Mouse (Mus musculus): ENCODE measurements around the gene Btd. TPM values are rescaled to one million over a fixed set of nuclear protein-coding genes. Genes with fewer than 3 reads are reported as not detected.
A peak's percentile ranks its signal among the peaks of the same experiment; 100 is the strongest.

Gene Btd
- total RNA-seq, 2 experiments from 2014 or later, result 16.9 to 19.1 TPM

DNA sequence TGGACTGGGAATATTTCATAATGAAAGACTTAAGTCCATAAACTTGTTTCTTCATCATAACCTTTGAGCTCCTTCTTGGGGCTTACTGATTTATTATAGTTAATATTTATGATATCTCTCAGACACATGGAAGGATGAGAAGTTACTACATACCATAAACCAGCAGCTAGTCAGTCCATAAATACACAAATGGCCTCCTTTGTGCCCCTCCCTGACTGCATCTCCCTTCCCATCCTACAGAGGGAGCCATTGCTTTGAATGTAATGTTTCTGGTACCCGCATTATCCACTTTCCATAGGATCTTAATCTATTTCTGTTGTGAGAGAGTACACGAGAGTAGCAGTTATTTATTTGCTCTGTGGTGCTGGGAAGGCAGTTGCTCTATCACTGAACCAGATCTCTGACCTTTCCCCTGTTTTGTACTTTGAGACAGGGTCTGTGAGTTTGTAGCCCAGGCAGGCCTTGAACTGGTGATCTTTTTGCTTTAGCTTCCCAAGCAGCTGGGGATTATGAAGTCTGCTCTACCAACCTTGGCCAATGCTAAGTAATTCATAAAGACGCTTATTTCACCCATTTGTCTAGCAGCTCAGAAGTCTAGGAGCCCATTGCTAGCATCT lies 4.2 kb downstream of the Btd start:
- no peak for DNase-seq (ENCODE audit: low spot score in 2 of 2)

DNA sequence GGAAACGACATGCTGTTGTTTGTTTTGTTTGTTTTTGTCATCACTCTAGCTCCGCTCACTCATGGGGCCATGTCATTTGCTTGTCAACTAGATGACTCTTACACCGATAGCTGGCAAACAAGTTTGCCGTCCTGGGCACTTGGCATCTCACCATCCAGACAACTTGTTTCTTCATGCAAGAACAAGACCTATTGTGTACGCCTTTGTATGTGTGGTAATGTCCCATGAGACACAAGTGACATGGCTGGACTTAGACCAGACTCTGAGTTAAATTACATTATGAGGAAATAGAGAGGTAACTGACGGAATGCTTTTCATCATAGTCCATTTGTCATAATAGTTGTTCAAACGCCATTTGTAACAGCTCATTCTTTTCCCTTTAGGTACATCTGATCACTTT lies 5.1 kb downstream of the Btd start:
- DNase-seq (ENCODE audit: low spot score in 2 of 2), result no peak

DNA sequence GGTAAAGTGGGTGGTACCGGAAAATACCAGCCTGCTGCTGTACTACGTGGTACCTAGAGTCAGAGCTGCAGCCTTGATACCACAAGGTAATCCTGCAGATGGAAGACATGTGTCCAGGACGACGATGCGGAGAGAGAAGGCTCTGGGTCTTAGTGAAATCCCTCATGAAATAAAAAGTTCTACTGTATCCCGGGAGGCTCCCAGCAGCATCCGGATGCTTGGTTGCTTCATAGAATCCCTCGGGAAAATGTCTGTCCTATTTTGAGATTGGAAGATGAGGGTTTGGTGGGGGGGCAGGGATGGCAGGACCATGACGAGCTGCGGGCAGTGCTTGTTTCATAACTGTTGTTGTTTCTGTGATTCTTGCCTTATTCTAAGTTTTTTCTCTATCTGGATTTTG lies 7.2 kb downstream of the Btd start:
- no peak for DNase-seq (ENCODE audit: low spot score in 2 of 2)

DNA sequence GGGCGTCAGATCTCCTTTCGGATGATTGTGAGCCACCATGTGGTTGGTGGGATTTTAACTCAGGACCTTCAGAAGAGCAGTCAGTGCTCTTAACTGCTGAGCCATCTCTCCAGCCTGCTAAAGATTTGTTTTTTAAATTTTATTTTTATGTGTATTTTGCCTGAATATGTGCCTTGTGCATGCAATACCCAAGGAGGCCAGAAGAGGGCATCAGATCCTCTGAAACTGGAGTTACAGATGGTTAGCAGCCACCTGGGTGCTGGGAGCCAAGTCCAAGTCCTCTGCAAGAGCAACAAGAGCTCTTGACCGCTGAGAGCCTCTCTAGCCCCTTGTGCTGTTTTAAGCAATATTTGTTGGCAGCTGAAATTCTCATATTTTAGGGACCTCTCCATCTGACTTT lies 9.5 kb downstream of the Btd start:
- DNase-seq (ENCODE audit: low spot score in 2 of 2), result no peak

DNA sequence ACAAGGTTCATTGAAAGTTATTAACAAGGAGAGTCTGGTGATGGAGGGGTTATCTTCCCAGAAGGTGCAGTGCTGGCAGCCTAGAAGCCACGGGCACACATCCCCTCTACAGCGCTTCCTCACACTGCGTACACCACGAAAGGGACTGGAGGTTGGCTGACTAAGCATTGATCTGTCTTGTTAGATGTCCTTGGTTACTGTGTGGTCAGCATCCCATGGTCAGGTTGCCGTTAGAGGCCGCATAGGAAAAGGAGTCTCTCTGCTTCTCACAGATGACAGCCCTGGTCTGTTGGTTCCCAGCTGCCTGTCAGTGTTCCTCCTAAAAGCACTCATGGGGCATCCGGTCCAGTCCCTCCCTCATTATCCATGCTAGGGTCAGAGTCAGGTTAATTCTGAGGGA lies 10.4 kb downstream of the Btd start:
- DNase-seq (ENCODE audit: low spot score in 2 of 2), result no peak

DNA sequence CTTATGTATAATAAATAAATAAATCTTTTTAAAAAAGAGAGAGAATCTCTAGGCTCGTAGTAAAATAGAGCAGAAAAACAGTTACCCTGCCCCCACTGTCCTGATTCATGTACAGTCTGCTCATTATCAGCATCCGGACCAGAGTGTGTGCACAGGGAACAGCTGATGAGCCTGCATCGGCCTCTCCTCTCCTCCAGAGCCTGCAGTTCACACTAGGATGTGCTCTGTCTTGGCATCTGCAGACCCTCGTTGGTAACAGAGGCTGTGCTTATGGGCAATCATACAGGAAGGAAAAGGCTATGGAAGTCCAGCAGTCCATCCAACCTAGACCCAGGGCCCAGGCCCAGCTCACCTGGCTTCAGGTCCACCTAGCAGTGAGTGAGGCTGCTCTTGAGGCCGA lies 11.3 kb downstream of the Btd start:
- DNase-seq (ENCODE audit: low spot score in 2 of 2), result no peak

DNA sequence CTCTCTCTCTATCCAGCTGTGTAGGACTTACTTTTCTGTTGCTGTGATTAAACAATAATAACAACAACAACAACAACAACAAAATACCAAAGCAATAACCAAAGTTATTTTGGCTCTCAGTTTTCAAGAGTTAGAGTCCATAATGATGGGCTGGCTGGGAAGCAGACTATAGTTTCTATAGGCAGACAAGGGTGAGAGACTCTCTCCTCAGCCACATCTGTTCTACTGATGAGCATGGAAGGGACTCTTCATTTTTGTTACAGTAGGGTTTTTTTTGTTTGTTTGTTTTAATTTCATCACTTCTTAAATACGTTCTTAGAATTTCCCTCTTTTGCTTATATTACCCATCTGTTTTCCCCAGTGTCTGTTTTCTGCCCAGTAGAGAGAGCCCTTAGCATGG lies 11.8 kb downstream of the Btd start:
- DNase-seq (ENCODE audit: low spot score in 2 of 2), result no peak

DNA sequence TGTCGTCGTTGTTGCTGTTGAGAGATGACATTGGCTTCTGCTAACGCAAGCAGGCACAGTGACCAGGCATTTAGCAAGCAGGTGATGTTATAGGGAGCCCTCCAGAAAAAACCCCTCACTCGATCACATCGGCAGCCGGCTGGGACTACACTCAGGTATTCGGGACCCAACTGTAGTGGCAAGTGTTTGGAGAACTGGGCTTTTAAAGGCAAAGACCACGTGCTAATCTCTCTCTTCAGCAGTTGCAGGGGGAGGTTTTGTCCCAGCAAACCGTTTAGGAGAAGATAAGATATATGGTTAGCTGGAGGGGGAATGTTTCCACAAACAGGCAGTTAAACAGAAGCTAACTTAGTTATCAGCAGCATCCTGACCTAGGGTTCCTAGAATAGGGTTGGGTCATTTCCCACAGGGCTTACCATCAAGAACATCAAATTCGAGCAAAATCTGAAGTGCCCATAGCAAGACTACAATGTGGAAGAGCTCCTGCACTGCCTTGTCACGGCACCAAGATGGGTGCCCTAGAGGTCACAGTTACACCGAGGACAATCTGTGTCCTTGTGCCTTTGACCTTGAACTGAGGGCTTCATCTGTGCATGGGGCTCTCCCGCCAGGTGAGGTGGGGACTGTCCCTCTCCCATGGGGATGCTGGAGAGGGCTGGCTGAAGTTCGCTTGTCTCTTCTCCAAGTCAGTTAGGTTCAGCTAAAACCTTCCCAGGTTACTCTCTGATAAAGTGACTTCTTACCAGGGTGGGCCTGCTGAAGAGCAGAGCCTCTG lies 12.5 kb downstream of the Btd start:
- DNase-seq (ENCODE audit: low spot score in 2 of 2), result no peak

DNA sequence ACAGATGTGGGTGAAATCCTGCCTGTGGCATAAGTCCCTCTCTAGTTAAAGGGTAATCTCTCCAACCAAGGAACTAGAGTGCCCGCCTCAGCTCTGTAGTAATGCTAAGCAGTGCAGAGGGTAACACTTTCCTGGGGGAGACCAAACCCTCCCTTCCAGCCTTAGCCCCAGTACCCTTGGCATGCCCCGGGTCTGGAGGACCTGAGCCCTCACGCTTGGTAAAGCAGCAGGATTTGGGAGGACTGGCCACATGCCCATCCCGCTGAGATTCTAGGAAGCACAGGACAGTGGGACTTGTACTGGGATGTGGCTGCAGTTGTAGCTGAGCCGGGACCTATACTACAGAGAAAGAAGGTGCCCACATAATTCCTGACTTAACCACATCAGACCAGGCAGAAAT lies 14.0 kb downstream of the Btd start:
- no peak for DNase-seq (ENCODE audit: low spot score in 2 of 2)

DNA sequence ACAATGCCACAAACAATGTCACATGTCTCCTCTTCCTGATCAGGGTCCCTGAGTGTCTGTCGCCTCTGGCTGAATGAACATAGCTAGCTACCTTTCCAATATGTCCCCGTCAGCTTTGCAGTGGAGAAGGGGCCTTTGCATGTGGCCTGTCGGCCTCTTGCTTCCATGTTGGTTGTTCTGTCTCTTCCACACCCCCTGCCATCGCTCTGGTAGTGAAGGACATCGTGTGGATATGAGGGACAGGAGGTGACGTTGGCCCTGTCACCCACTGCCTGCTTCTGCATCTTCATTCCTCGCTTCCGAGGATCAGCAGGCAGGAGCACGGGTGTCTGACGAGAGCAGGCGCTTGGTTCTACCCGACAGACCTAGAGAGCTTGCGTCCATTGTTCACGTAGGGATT lies 14.6 kb downstream of the Btd start:
- DNase-seq (ENCODE audit: low spot score in 2 of 2), result no peak

DNA sequence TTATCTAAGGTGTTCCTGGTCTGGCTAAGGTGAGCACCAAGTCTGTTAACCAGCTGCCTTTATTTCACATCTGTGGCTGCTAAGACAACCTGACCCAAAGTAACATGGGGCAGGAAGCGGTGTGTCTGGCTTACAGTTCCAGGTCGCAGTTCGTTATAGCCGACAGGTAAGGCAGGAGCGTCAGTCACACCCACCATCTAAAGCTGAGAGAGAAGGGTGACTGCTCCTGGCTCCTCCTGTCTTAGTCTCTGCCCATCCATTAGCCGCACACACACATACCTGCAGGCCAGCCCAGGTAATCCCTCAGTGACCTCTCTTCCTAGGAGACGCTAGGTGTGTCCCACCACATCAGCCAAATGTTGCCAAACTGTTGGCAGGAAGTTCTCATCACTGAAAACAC lies 15.6 kb downstream of the Btd start:
- DNase-seq (ENCODE audit: low spot score in 2 of 2), result no peak

DNA sequence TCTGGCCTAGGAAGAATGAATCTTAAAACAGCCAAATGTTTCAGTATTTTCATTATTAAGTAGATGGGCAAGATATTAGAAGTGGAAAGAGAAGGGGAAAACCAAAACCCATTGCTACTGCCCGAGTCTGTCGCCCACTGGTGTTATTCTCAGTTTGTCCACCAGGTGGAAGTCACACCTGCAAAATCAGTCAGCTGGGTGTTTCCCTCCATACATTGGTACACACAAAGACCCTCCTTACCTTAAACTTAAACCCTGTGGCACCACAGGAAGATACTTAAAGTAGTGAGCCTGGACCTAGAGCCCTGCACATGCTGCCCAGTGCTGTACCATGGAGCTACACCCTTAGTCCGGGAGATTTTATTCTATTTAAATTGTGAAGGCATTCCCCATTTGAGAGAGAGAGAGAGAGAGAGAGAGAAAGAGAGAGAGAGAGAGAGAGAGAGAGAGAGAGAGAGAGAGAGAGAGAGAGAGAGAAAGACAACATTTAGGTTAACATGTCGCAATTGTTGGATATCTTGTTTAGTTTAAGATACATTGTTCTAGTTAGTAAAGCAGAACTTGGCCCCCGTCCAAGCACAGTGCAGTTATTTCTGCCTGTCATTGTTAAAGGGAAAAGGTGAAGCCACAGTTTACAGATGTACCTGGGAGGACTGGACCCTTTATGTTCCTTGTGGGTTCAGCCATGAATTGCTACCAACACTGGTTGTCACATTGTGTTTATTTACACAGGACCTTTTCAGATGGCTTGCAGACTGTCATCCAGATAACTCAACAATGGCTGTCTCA lies 16.2 kb downstream of the Btd start:
- peak in 1 of 2 experiments; percentile 67 for DNase-seq (ENCODE audit: low spot score in 2 of 2)

DNA sequence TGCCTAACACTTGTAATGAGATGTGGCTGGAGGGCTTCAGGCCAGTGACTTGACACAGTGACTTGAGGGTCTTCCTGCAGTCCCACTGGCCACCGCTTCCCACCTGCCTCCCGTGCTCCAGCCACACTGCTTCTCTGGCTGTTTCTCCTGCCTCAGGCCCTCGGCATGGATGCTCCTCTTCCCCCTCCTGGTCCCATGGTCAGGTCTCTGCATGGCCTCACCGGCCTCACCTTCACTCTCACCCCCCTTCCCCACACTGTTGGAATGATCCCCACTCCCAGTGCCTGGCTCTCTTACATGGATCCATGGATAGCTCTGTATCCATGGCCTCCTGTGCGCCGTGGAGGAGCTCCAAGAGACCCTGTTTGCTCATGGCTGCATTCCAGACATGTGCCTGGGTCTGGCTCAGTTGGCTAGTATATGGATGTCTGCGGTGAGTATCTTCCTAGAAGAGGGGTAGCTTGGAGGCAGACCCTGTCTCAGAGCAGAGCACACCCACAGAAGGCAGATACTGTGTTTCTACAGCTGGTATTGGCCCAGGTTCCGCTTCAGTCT lies 17.4 kb downstream of the Btd start:
- no peak for DNase-seq (ENCODE audit: low spot score in 2 of 2)

DNA sequence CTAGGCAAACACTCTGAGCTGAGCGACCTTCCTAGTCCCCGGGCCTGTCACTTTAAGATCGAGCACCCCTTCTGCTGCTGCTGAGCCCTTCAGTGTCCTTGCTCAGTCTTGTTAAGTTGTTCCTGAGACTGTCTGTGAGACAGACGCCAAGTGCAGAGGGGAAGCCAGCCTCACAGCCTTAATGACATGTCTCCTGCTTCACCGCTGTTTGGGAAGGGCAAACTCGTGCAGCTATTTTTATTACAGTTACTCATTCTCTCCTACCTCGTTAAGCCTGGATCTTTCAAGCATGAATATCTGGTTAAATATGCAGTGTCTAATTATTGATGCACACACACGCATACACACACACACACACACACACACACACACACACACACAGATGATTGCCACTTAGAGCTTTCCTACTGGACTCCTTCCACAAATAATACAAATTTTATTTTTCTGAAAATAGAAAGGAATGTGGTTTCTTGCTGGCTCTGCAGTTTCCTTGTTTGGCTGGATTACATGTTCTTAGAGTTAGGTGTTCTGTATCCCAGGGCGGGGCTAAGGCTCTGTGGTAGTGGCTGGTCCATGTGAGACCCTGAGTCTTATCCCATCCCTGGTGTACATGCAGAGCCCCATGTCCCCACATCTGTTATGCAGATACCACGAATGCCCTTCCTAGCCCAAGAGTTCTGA lies 18.8 kb downstream of the Btd start:
- no peak for DNase-seq (ENCODE audit: low spot score in 2 of 2)

DNA sequence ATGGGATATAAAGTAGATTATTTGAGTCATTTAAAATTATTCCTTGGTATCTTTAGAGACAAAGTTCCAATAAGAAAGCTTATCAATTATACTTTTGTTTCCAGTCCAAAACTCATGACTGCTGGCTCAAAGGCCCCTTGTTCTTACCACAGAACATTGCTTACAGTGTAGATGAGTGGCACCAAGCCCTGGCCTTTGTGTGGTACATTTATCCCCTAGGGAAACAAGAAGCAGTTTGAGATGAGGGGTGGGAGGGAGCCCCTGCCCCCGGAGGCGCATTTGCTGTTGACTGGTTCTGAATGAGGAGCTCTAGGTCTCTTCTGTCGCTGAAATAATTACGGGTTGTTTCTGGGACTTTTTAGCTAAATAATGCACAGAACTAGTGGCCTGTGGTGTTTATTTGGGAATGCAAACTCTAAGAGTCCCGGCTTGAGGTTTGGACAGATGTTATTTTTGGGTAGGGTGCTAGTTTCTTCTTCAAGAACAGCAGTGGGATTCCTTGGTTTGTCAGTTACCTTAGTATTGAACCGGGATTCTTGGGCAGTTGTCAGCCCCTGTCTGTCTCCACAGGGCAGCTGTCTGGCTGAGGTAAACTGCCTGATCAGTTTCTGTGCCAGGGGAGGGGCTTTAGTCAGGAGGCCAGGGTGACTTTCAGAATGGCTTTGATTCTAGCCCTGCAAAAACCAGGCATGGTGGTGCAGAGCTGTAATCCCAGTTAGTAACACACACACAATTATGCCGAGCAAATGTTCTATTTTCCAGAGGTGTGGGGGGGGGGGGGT lies 19.7 kb downstream of the Btd start:
- DNase-seq (ENCODE audit: low spot score in 2 of 2), result no peak

DNA sequence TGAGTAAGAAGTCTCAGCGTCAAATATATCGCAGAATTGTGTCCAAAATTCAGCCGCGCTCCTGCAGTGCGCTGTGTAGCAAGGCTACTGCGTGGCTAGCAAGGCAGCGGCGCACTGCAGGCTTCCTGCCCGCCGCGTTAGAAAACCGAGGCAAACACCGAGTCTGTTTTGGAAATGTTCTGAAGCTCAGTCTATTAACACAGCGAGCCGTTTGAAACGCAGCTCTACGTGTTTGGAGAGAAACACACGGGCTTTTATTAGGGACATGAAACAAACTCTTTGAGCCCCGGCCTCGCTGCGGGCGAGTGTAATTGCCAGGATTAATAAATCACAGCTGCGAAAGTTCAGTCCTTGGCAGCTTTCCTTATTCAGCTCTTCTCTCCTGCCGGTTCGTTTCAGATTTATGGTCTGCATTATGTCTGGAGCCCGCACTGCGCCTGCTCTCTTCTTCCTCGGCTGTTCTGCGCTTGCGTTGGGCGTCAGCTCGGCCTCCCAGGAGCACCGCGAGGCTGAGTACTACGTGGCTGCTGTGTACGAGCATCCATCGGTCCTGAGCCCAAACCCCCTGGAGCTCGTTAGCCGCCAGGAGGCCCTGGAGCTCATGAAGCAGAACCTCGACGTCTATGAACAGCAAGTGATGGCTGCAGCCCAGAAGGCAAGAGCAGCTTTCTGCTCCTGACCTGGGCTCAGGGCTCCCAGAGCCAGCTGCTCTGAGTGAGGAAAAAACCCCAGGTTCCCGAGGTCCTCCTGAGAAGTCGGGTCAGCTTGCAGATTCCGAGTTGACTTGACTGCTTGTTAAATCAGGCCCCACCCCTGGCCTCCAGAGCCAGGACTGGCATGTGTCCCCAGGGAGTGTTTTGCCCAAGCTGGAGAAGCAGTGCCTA lies 21.1 kb downstream of the Btd start:
- DNase-seq (ENCODE audit: low spot score in 2 of 2), result peak; percentile 68 to 86

DNA sequence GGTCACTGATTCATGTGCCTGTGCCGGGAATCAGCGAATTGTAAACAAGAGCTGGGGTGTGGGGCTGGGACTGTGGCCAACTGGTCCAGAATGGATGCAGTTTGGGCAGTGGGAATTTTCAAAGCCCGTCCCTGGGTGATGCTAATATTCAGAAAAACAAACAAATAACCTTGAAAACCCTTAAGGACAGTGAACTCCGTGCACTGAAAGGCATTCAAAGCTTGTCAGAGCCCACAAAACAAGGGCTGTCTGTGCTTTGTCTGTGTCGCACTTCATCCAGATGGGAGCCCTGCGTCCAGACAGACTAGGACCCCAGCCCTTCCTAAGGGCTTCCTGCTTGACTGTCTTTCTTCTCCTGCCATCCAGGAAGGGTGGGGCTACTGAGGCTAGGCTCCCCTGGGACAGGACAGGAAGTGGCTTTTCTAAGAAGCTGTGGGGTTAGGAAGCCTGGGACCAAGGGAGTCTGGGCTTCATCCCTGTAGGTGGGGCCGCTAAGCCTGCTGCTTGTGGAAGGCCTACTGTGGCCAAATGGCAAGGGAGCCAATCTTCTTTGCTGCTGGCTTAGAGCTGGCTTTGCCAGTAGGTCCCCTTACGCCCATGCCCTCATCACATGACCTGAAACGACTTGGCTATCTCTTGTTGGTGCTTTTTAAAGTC lies 21.9 kb downstream of the Btd start:
- peak in 1 of 2 experiments; percentile 72 for DNase-seq (ENCODE audit: low spot score in 2 of 2)

DNA sequence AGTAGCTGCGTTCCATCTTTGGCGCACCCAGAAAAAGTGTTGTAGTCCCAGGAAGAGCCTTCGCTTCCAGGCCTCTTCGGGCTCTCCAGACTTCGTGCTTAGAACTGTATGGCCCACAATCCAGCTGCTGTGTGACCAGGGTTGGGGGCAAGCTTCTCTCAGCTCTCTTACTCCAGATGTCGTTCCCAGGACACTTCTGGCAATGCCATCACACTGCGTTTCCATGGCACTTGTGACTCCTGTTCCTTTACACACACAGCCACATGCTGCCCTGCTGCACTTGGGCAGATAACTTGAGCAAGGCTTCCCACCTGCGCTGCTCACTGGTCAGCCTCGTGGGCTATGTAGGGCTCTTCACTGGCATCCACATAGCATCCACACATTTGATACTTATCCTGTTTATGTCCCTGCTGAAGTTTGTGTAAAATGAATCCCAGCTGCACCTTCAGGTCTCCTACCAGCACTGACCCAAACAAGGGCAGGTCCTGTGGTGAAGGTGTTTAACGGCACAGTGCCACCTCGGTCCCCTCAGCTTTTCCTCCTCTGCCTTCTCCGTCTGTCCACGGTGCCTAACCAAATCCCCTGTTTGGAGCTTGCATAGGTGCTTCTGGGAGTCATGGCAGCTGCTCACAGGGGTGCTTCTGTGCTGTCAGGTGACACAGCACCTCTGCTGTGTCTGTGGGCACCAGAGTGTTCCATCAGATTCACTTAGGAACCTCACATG lies 22.7 kb downstream of the Btd start:
- DNase-seq (ENCODE audit: low spot score in 2 of 2), result no peak

Measured in gastrocnemius, postnatal 4 days (tissue).